ENCODE assay signal across 13 mouse cellular contexts in the genomic region with DNA sequence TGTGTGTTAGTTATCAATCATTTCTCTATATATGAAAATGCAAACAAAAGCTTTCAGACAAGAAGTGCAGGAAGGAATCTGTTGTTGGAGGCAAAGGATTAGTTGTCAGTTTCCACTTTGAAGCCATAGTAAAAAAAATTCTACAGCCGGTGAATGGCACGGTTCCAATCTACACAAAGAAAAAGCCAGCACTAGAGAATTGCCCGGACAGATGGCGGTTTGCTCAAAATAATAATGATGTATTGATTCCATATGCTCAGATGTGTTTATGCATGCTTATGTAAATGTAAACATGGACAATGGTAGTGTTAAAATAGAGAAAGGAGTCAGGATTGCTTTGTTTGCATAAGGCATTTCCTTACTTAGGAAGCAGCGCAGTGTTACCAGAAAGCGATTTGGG. TPM values are rescaled to one million over a fixed set of nuclear protein-coding genes. Genes with fewer than 3 reads are reported as not detected.
DNase-seq lines count a peak whose midpoint lies in the region; ATAC-seq and TF ChIP-seq lines count a peak whose summit lies in the region.
"Had no signal": no experiment of that assay in that cellular context is flagged by ENCODE, and none has a peak within 500 bp of the region (broad histone marks: within the 10 kb centered on the region; RNA-seq: fewer than 3 reads in every experiment).

No protein-coding gene starts in this region.

- H3K27ac ChIP-seq in hindbrain, embryonic 15.5 days (replicated peaks), result no peak overlapping the region
- no peak overlapping the region for H3K27ac ChIP-seq in hindbrain, embryonic 12.5 days
- no peak overlapping the region for H3K27ac ChIP-seq in lung, embryonic 16.5 days (ENCODE audit: low read length)
- no peak overlapping the region for H3K27ac ChIP-seq in embryonic facial prominence, embryonic 14.5 days (replicated peaks; ENCODE audit: low read depth, low read length)
- no peak overlapping the region for H3K27ac ChIP-seq in intestine, embryonic 16.5 days (ENCODE audit: low read length)
- H3K27ac ChIP-seq: hindbrain, embryonic 10.5 days; midbrain, embryonic 13.5 days had no signal

- TF ChIP-seq CTCF in lung, adult 2 months (IDR thresholded peaks at IDR 0.05; ENCODE audit: insufficient read depth, low read length), result no peak

- H3K27me3 ChIP-seq in hindbrain, embryonic 15.5 days, result no peaks in the 10 kb centered on the region
- H3K27me3 ChIP-seq in hindbrain, embryonic 12.5 days, result no peaks in the 10 kb centered on the region
- no peaks in the 10 kb centered on the region for H3K27me3 ChIP-seq in lung, embryonic 16.5 days (ENCODE audit: control insufficient read depth, insufficient read depth, low read depth, low read length)
- no peaks in the 10 kb centered on the region for H3K27me3 ChIP-seq in embryonic facial prominence, embryonic 14.5 days (replicated peaks; ENCODE audit: control insufficient read depth, insufficient read depth, low read length)
- no peaks in the 10 kb centered on the region for H3K27me3 ChIP-seq in intestine, embryonic 16.5 days (replicated peaks; ENCODE audit: control insufficient read depth, insufficient read depth, low read length)
- H3K27me3 ChIP-seq: midbrain, embryonic 13.5 days had no signal

- 46% methylated on average over 6 of the region's 6 CpGs for WGBS in hindbrain, embryonic 15.5 days
- 63% methylated on average over 6 of the region's 6 CpGs for WGBS in hindbrain, embryonic 12.5 days
- 10% methylated on average over 6 of the region's 6 CpGs for WGBS in lung, embryonic 16.5 days
- 18% methylated on average over 6 of the region's 6 CpGs for WGBS in lung, adult 2 months
- WGBS in embryonic facial prominence, embryonic 14.5 days, result 33% methylated on average over 6 of the region's 6 CpGs
- WGBS in intestine, embryonic 16.5 days, result 39% methylated on average over 6 of the region's 6 CpGs

- intact Hi-C loops in left cerebral cortex, postnatal 4 days (cut with DNase I), result no loop called here

- no peaks in the 10 kb centered on the region for H3K36me3 ChIP-seq in hindbrain, embryonic 15.5 days
- no peaks in the 10 kb centered on the region for H3K36me3 ChIP-seq in hindbrain, embryonic 12.5 days
- H3K36me3 ChIP-seq in lung, embryonic 16.5 days (ENCODE audit: control insufficient read depth, insufficient read depth, low read length), result no peaks in the 10 kb centered on the region
- H3K36me3 ChIP-seq in embryonic facial prominence, embryonic 14.5 days (ENCODE audit: control insufficient read depth, insufficient read depth, low read length), result no peaks in the 10 kb centered on the region
- H3K36me3 ChIP-seq in intestine, embryonic 16.5 days (ENCODE audit: control insufficient read depth, insufficient read depth, low read length), result no peaks in the 10 kb centered on the region
- H3K36me3 ChIP-seq: hindbrain, embryonic 10.5 days; midbrain, embryonic 13.5 days had no signal

- no peak for TF ChIP-seq POLR2A in lung, adult 2 months (IDR thresholded peaks at IDR 0.05; ENCODE audit: borderline replicate concordance, extremely low read depth, low read depth, low read length)

- no peak for DNase-seq in lung, adult 2 months
- DNase-seq in embryonic facial prominence, embryonic 14.5 days (ENCODE audit: low spot score), result peak; percentile 75
- no peak for DNase-seq in testis, postnatal 10 days (ENCODE audit: low spot score)
- DNase-seq in left cerebral cortex, postnatal 4 days, result no peak
- DNase-seq: layer of hippocampus, adult 9-11 months; lung, postnatal 10 days; thymus, postnatal 36 days had no signal

- no peak overlapping the region for H3K9ac ChIP-seq in hindbrain, embryonic 15.5 days
- H3K9ac ChIP-seq in hindbrain, embryonic 12.5 days, result no peak overlapping the region
- no peak overlapping the region for H3K9ac ChIP-seq in lung, embryonic 16.5 days (ENCODE audit: low read length)
- no peak overlapping the region for H3K9ac ChIP-seq in embryonic facial prominence, embryonic 14.5 days (ENCODE audit: low read depth, low read length)
- no peak overlapping the region for H3K9ac ChIP-seq in intestine, embryonic 16.5 days (ENCODE audit: low read depth, low read length)
- H3K9ac ChIP-seq: midbrain, embryonic 13.5 days had no signal

- H3K4me3 ChIP-seq in hindbrain, embryonic 15.5 days, result no peak overlapping the region
- no peak overlapping the region for H3K4me3 ChIP-seq in hindbrain, embryonic 12.5 days
- H3K4me3 ChIP-seq in lung, embryonic 16.5 days (ENCODE audit: low read length), result no peak overlapping the region
- H3K4me3 ChIP-seq in lung, adult 2 months (replicated peaks; ENCODE audit: extremely low read depth, low read depth, low read length), result no peak overlapping the region
- H3K4me3 ChIP-seq in embryonic facial prominence, embryonic 14.5 days (ENCODE audit: low read depth, low read length), result no peak overlapping the region
- no peak overlapping the region for H3K4me3 ChIP-seq in intestine, embryonic 16.5 days (ENCODE audit: low read length)
- H3K4me3 ChIP-seq: hindbrain, embryonic 10.5 days; midbrain, embryonic 13.5 days had no signal

- 0 out of 2 replicates have a peak, but pooled peaks cover 8% of the 10 kb centered on the region for H3K4me1 ChIP-seq in hindbrain, embryonic 15.5 days (replicated peaks)
- H3K4me1 ChIP-seq in hindbrain, embryonic 12.5 days, result no peaks in the 10 kb centered on the region
- H3K4me1 ChIP-seq in lung, embryonic 16.5 days (replicated peaks; ENCODE audit: control insufficient read depth, insufficient read depth, low read length), result peaks cover 17% of the 10 kb centered on the region
- no peaks in the 10 kb centered on the region for H3K4me1 ChIP-seq in lung, adult 2 months (ENCODE audit: control insufficient read depth, insufficient read depth, low read length)
- H3K4me1 ChIP-seq in embryonic facial prominence, embryonic 14.5 days (ENCODE audit: control insufficient read depth, insufficient read depth, low read length), result peaks cover 16% of the 10 kb centered on the region
- H3K4me1 ChIP-seq in intestine, embryonic 16.5 days (ENCODE audit: control insufficient read depth, insufficient read depth, low read length), result peaks cover 12% of the 10 kb centered on the region
- H3K4me1 ChIP-seq: hindbrain, embryonic 10.5 days had no signal

- no peaks in the 10 kb centered on the region for H3K9me3 ChIP-seq in hindbrain, embryonic 15.5 days
- H3K9me3 ChIP-seq in hindbrain, embryonic 12.5 days (replicated peaks), result no peaks in the 10 kb centered on the region
- no peaks in the 10 kb centered on the region for H3K9me3 ChIP-seq in lung, embryonic 16.5 days (ENCODE audit: control insufficient read depth, low read length)
- H3K9me3 ChIP-seq in embryonic facial prominence, embryonic 14.5 days (ENCODE audit: control insufficient read depth, low read length), result no peaks in the 10 kb centered on the region
- H3K9me3 ChIP-seq in intestine, embryonic 16.5 days (ENCODE audit: control insufficient read depth, low read length), result no peaks in the 10 kb centered on the region
- H3K9me3 ChIP-seq: hindbrain, embryonic 10.5 days; midbrain, embryonic 13.5 days had no signal

- ATAC-seq in hindbrain, embryonic 15.5 days (ENCODE audit: low FRiP score, low read depth), result no peak
- no peak for ATAC-seq in hindbrain, embryonic 12.5 days (ENCODE audit: low FRiP score)
- peak; percentile 43; the same call in 1 of the 2 replicates for ATAC-seq in lung, embryonic 16.5 days (ENCODE audit: low read depth)
- no peak for ATAC-seq in embryonic facial prominence, embryonic 14.5 days (ENCODE audit: low read depth)
- ATAC-seq in intestine, embryonic 16.5 days, result peak; percentile 48; the same call in 1 of the 2 replicates
- ATAC-seq: midbrain, embryonic 13.5 days had no signal

- H3K4me2 ChIP-seq in hindbrain, embryonic 15.5 days, result 0 out of 2 replicates have a peak overlapping the region, but pooled peaks have one; percentile 14
- no peak overlapping the region for H3K4me2 ChIP-seq in hindbrain, embryonic 12.5 days (replicated peaks)
- peak overlapping the region; percentile 26 for H3K4me2 ChIP-seq in lung, embryonic 16.5 days (ENCODE audit: low read depth, low read length)
- H3K4me2 ChIP-seq in embryonic facial prominence, embryonic 14.5 days (ENCODE audit: low read depth, low read length), result peak overlapping the region; percentile 8; the same call in 1 of the 2 replicates
- H3K4me2 ChIP-seq in intestine, embryonic 16.5 days (ENCODE audit: low read depth, low read length), result no peak overlapping the region
- H3K4me2 ChIP-seq: midbrain, embryonic 13.5 days had no signal

RNA-seq across cellular contexts. Expression of gene Col6a6, which starts 31.8 kb away (rescaled TPM):
- 0.28 and 0.29 TPM in 2 replicates for polyA plus RNA-seq in hindbrain, embryonic 15.5 days (2015; fragmentation: Nextera tagmentation; extraction: Ambion mirVana)
- 0.21 and 0.40 TPM in 2 replicates for polyA plus RNA-seq in hindbrain, embryonic 12.5 days (2016; fragmentation: Nextera tagmentation; extraction: Ambion mirVana)
- 1.3 and 1.7 TPM in 2 replicates for polyA plus RNA-seq in lung, embryonic 16.5 days (2015; fragmentation: Nextera tagmentation; extraction: Ambion mirVana)
- polyA plus RNA-seq in lung, adult 2 months (2012; rRNA removed), result 0.24 and 0.36 TPM in 2 replicates
- polyA plus RNA-seq in embryonic facial prominence, embryonic 14.5 days (2014; fragmentation: Nextera tagmentation; extraction: Ambion mirVana), result 7.8 and 8.0 TPM in 2 replicates
- 0.95 and 1.2 TPM in 2 replicates for polyA plus RNA-seq in intestine, embryonic 16.5 days (2015; fragmentation: Nextera tagmentation; extraction: Ambion mirVana)
- under 1 TPM; 0.22 to 0.42 TPM for total RNA-seq in left cerebral cortex, postnatal 4 days (2021)

Comparison
In these comparisons a context has a peak if more than half of its experiments do, and no peak if none do; other contexts are left out.
1. H3K4me2 ChIP-seq: peak in hindbrain, embryonic 15.5 days (single experiment), lung, embryonic 16.5 days (single experiment) and embryonic facial prominence, embryonic 14.5 days (single experiment); none in hindbrain, embryonic 12.5 days (single experiment) and intestine, embryonic 16.5 days (single experiment).
2. ATAC-seq: peak in lung, embryonic 16.5 days (single experiment) and intestine, embryonic 16.5 days (single experiment); none in hindbrain, embryonic 15.5 days (single experiment), hindbrain, embryonic 12.5 days (single experiment) and embryonic facial prominence, embryonic 14.5 days (single experiment).